Mouse (Mus musculus) lung, adult 2 months (tissue): ENCODE results near the gene Whamm.

Source experiments
- CTCF ChIP-seq: fragments of 200-500 bp; IDR thresholded peaks from 2 replicates; pipeline ENCODE4 v1.5.1; 2011; ENCODE audit warnings: mild to moderate bottlenecking, low read length, control low read depth; ENCODE audit not compliant: insufficient read depth
- POLR2A ChIP-seq: fragments of 200-500 bp; IDR thresholded peaks from 2 replicates; pipeline ENCODE4 v1.6.1; 2011; ENCODE audit warnings: low read depth, mild to moderate bottlenecking, control low read depth, low read length, borderline replicate concordance; ENCODE audit errors: extremely low read depth

DNA sequence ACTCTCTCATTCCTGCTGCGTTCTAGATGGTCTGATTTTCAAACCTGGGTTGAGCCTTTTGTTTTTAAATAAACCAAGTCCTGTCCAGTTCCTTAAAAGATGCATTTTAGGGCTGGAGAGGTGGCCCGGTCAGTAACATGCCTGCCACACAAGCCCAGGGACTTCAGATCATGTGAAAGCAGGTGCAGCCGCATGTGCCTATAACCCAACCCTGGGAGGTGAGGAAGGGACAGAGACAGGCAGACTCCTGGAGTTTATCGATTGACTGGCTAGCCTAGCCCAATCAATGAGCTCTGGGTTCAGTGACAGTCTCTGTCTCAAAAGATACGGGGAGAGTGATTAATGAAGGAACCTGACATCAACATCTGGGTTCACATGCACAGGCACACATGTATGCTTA, 9.9 kb upstream of the Whamm start:
- TF ChIP-seq CTCF (no peak), POLR2A (no peak)
